In genomic region chr17:88603943-88604342, GRCm38 (mm10) we compare ENCODE assay signal across 22 mouse cellular contexts. TPM values are rescaled to one million over a fixed set of nuclear protein-coding genes. Genes with fewer than 3 reads are reported as not detected.
"Had no signal": no experiment of that assay in that cellular context is flagged by ENCODE, and none has a peak within 500 bp of the region (broad histone marks: within the 10 kb centered on the region; RNA-seq: fewer than 3 reads in every experiment).

No protein-coding gene starts in this region.

- H3K4me2 ChIP-seq: liver, embryonic 13.5 days; liver, embryonic 15.5 days; lung, embryonic 14.5 days; midbrain, embryonic 12.5 days; neural tube, embryonic 13.5 days; neural tube, embryonic 15.5 days; stomach, embryonic 15.5 days had no signal

- DNase-seq: liver, embryonic 13.5 days; lung, embryonic 14.5 days; lung, postnatal 10 days; lung, postnatal 4 days; midbrain, embryonic 14.5 days; retina, postnatal 1 day; right cerebral cortex, adult 18-20 months; right cerebral cortex, postnatal 25 days; right cerebral cortex, postnatal 4 days; spleen, adult 18-20 months; thymus, adult 18-20 months; thymus, postnatal 14 days; thymus, postnatal 36 days had no signal

- H3K9me3 ChIP-seq: liver, embryonic 13.5 days; liver, embryonic 15.5 days; midbrain, embryonic 10.5 days; midbrain, embryonic 12.5 days; neural tube, embryonic 13.5 days; neural tube, embryonic 15.5 days; stomach, embryonic 15.5 days had no signal

- H3K27me3 ChIP-seq: liver, embryonic 13.5 days; liver, embryonic 15.5 days; neural tube, embryonic 13.5 days; neural tube, embryonic 15.5 days; stomach, embryonic 15.5 days had no signal

- H3K4me3 ChIP-seq: liver, embryonic 13.5 days; liver, embryonic 15.5 days; midbrain, embryonic 10.5 days; midbrain, embryonic 12.5 days; myocyte; neural tube, embryonic 13.5 days; neural tube, embryonic 15.5 days; stomach, embryonic 15.5 days had no signal

- H3K36me3 ChIP-seq: liver, embryonic 13.5 days; liver, embryonic 15.5 days; midbrain, embryonic 10.5 days; midbrain, embryonic 12.5 days; neural tube, embryonic 13.5 days; neural tube, embryonic 15.5 days; stomach, embryonic 15.5 days had no signal

- H3K27ac ChIP-seq: liver, embryonic 13.5 days; liver, embryonic 15.5 days; midbrain, embryonic 10.5 days; midbrain, embryonic 12.5 days; neural tube, embryonic 13.5 days; neural tube, embryonic 15.5 days; stomach, embryonic 15.5 days had no signal

- H3K9ac ChIP-seq: liver, embryonic 13.5 days; liver, embryonic 15.5 days; lung, embryonic 14.5 days; midbrain, embryonic 12.5 days; neural tube, embryonic 13.5 days; neural tube, embryonic 15.5 days; stomach, embryonic 15.5 days had no signal

- ATAC-seq: midbrain, embryonic 16.5 days had no signal

RNA-seq across cellular contexts. Expression of gene Ston1, which starts 6.5 kb away (rescaled TPM):
- total RNA-seq: megakaryocyte, adult 5-6 weeks had no signal
